Mouse (Mus musculus) kidney, postnatal 25 days (tissue): ENCODE measurements at regions not wholly inside any gene's neighbourhood (a gene's known extent, or its start where the extent isn't known, plus 50 kb on each side); places are given as distances from the start of the nearest gene placed in this dataset.
A peak's percentile ranks its signal among the peaks of the same experiment; 100 is the strongest.
"Not testable (repeated sequence)": the region's sequence is repeated elsewhere in the genome, so short reads cannot be mapped to it uniquely, and the experiment has no call there.

ENCODE experiments used
- DNase-seq, 2 experiments: peaks; one replicate each; pipeline ENCODE4 v3.0.0; 2021; ENCODE audit warnings: mixed read lengths in 2 of 2

DNA sequence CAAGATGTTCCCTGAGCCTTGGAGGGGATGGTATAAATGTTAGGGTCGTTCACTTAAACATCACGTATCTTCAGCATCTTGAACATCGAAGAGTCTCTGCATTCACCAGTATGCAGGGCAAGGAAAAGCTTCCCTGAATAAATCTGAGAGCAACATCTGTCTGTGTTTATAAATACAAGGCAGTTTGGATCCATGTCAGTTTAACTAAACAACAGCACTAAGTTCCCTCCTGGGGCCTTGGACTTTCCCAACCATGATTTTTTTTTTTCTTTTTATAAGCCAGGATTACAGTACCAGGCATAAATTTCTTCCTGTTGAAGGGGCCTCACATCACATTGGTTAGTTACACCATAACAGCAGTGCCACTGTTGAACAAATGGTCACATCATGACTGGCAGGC lies 88.2 kb upstream of the Egfr start:
- no peak for DNase-seq

DNA sequence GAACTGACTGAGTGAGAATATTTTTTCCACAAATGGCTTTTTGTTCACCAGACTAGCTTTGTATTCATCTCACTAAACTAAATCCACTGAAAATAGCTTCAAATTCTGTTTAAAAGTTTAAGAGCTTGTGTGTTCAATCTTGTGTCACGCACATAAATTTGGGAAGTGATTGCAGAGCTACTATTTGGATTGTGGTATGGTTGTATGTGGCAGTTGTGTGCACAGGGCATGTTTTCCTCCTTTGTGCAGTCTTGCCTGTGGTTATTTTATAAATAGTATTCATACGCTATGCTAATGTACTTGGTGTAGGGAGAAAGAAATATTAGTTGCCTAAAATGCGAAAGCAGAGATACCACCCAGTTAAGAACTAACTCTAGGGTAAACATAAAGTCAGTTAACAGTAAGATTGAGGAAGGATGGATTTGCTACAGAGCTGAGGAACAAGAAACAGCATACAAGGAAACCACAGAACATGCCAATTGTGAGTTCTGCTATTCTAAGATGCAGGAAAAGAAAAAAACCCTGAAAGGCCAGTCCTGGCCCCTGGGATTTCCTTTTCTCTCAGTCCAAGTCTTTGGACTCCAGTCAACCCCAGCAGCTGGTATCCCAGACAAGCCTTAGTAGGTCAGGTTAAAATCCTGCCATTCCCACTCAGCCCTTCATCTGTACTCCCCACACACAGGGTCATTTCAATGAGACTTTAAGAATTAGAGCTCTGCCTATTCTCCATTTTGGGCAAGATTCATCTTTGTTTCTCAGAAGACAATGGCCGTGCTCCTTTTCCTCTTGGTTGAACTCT lies 82.4 kb upstream of the Egfr start:
- no peak for DNase-seq

DNA sequence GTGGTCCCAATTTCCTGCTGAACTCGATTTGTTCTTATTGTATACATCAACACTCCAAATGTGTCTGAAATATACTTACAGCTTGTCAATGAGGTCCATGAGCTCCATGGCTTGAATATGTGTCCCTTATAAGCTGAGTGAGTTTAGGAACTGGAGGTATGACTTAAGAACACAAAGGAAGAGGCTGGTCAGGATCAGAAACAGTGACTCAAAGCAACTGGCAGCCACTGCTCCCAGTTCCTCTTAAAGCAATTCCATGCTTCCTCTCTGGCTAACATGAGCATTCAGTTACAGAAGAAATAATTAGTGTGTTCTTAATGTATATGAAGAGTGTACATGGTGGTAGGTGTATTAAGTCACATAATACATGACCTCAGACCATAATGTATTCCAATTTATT lies 81.7 kb upstream of the Egfr start:
- no peak for DNase-seq

DNA sequence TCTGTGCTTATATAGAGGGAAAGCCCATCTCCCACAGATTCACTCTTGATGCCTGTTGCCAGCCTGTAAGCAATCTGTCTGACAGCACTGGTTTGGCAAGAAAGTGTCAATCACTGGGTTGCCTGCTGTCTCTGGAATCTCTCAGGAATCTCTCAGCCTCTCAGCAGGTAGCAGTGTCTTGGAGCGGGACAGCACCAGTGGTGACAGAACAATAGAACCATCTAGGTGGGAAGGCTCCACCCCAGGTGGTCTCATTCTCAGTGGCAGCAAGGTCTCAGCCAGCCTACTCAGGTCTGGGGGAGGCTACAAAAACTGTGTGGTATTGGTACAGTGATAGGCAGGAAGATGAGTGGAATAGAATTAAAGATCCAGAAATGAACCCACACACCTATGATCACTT lies 76.1 kb upstream of the Egfr start:
- DNase-seq: not testable (repeated sequence)

DNA sequence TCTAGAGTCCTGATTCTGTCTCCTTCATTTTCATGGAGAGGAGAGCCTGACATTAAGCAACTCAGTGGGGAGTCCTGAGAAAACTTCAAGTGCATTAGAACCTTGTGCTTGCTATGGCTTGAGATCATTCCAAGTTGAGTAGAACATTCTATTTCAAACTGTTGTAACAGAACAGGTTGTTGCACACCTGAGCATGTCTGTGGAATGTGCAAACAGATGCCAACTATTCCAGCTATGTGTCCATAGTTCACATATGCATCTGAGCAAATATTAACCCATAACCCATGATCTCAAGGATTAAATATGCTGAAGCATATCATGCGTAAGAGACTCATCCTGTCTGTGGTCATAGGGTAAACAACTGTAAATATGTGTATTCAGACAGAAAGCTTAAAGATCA lies 68.5 kb upstream of the Egfr start:
- DNase-seq: peak; percentile 18 to 35

DNA sequence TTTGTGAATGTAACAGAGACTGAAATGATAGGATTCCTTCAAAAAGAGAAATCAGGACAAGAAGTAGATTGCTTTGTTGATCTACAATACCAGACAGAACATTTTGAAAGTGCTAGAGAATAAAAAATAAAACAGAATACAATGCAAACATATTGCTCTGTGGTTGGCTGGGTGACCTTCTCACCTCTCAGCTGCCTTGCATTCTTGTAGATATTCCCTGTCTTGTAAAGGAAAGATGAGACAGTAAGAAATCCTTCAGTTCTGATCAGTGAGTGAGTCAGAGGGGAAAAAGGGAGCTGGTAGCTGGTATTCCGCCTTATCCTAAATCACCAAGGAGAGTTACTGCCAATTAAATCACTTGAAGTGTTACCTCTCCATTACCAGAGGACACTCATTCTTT lies 56.4 kb upstream of the Egfr start:
- DNase-seq: no peak

DNA sequence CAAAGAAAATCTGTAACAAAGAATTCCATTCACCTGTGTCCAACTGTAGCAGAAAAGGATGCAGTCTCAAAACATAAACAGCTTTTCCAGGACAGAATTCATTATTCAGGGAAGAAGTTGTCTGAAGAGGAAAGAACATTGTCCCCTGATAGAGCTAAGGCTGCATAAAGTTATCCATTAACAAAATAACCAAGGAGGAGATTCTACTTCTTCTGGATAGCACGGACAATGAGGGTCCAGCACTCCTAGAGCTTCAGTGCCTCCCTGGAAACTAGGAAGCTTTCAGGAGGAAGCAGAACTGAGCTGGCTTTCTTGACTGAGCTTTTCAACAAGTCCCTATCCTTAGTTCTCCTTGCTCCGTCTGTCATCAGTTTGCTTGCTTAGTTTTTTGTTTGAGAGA lies 55.2 kb upstream of the Egfr start:
- no peak for DNase-seq

DNA sequence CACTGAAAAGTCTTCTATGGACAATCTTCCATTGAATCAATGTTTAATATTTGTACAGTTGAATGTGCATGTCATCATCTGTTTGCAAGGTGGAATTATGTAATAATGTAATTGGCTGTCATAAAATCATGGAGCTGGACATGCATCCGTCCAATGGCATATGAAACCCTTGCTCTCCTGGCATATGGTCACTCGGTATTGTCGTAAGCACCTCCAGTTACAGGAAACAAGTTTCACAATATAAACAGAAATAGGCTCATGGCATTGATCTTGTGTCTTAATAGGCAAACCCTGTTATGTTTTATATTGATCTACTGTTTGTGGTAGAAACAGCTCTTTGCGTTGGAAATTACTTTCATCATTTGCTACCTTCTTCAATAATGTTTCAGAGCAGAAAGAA lies 50.2 kb upstream of the Egfr start:
- no peak for DNase-seq
